Mouse (Mus musculus) cerebellum, adult 2 months (tissue): ENCODE measurements around the gene Ptgis. TPM values are rescaled to one million over a fixed set of nuclear protein-coding genes. Genes with fewer than 3 reads are reported as not detected.

ENCODE experiments used
- DNase-seq, 2 experiments: peaks; one replicate each; pipeline ENCODE4 v3.0.0; 2021
- H3K27ac ChIP-seq: fragments of 200-500 bp; 2 replicates; pipeline ENCODE4 v1.5.1; 2012; ENCODE audit warnings: low read length, control low read depth, inconsistent platforms; ENCODE audit not compliant: insufficient read depth
- H3K27me3 ChIP-seq: fragments of 200-500 bp; 2 replicates; pipeline ENCODE4 v1.6.1; 2012; ENCODE audit warnings: inconsistent platforms, mild to moderate bottlenecking, low read length, moderate library complexity; ENCODE audit not compliant: control insufficient read depth, insufficient read depth
- H3K4me1 ChIP-seq: fragments of 200-500 bp; 2 replicates; pipeline ENCODE4 v1.6.1; 2011; ENCODE audit warnings: low read length; ENCODE audit not compliant: control insufficient read depth, insufficient read depth
- H3K4me3 ChIP-seq: fragments of 200-500 bp; replicated peaks from 2 replicates; pipeline ENCODE3; 2011; ENCODE audit warnings: mild to moderate bottlenecking, low read depth, low read length, control low read depth; ENCODE audit not compliant: insufficient read depth
- CTCF ChIP-seq: fragments of 200-500 bp; IDR thresholded peaks from 2 replicates; pipeline ENCODE4 v1.5.1; 2011; ENCODE audit warnings: low read depth, mild to moderate bottlenecking, control low read depth, low read length, moderate library complexity, borderline replicate concordance; ENCODE audit not compliant: insufficient read depth
- POLR2A ChIP-seq: fragments of 200-500 bp; IDR thresholded peaks from 2 replicates; pipeline ENCODE4 v1.6.1; 2011; ENCODE audit warnings: low read length, control low read depth, borderline replicate concordance; ENCODE audit not compliant: insufficient read depth
- WGBS: fragments of 180-500 bp; shearing (Covaris S2); methylation state at CpG from one replicate; pipeline ENCODE4 v1.1.7; 2018; 5-methylcytosine and 5-hydroxymethylcytosine counted together
- polyA plus RNA-seq: library from polyadenylated mRNA; depleted of rRNA; stranded (reverse); fragments of >200 nt; gene quantifications from 2 replicates; pipeline ENCODE4 v1.2.3, GENCODE M21; 2012

Ptgis gene
- polyA plus RNA-seq, 1 experiment = 2.0 TPM

GRCm38 (mm10) chr2:167267531-167268410 lies 27.4 kb upstream of the Ptgis start:
- no peak overlapping the region for H3K4me3 ChIP-seq
- TF ChIP-seq CTCF (no peak), POLR2A (no peak)
- H3K27ac ChIP-seq = no peak overlapping the region
- 71% methylated on average over 14 of the region's 14 CpGs for WGBS
- DNase-seq = peak in 1 of 2 experiments; percentile 3
- no peaks in the 10 kb centered on the region for H3K27me3 ChIP-seq
- H3K4me1 ChIP-seq = no peaks in the 10 kb centered on the region

- no peak for DNase-seq
- 96% methylated on average over 10 of the region's 10 CpGs for WGBS
- H3K4me3 ChIP-seq = no peak overlapping the region
Measured at GRCm38 (mm10) chr2:167266231-167266630, 25.8 kb upstream of the Ptgis start.

GRCm38 (mm10) chr2:167265806-167266205 lies 25.4 kb upstream of the Ptgis start:
- no peak for TF ChIP-seq POLR2A
- no peak for TF ChIP-seq CTCF
- WGBS = 71% methylated on average over 5 of the region's 5 CpGs
- no peak overlapping the region for H3K27ac ChIP-seq
- H3K27me3 ChIP-seq = no peaks in the 10 kb centered on the region
- no peak overlapping the region for H3K4me3 ChIP-seq
- H3K4me1 ChIP-seq = no peaks in the 10 kb centered on the region
- no peak for DNase-seq

More at GRCm38 (mm10) chr2:167266231-167266630, 25.8 kb upstream of the Ptgis start:
- TF ChIP-seq POLR2A (no peak), CTCF (no peak)
- no peak overlapping the region for H3K27ac ChIP-seq
- H3K27me3 ChIP-seq = no peaks in the 10 kb centered on the region
- H3K4me1 ChIP-seq = no peaks in the 10 kb centered on the region

GRCm38 (mm10) chr2:167265021-167265420 lies 24.6 kb upstream of the Ptgis start:
- 95% methylated on average over 2 of the region's 2 CpGs for WGBS
- no peak for TF ChIP-seq POLR2A
- no peak for TF ChIP-seq CTCF
- Histone ChIP-seq H3K27ac (no peak overlapping the region), H3K27me3 (no peaks in the 10 kb centered on the region), H3K4me3 (no peak overlapping the region), H3K4me1 (no peaks in the 10 kb centered on the region)
- DNase-seq = no peak

- DNase-seq = no peak
- H3K4me3 ChIP-seq = no peak overlapping the region
- WGBS = 90% methylated on average over 11 of the region's 11 CpGs
- TF ChIP-seq POLR2A (no peak), CTCF (no peak)
- no peaks in the 10 kb centered on the region for H3K4me1 ChIP-seq
- no peaks in the 10 kb centered on the region for H3K27me3 ChIP-seq
- H3K27ac ChIP-seq = no peak overlapping the region
Measured at GRCm38 (mm10) chr2:167263931-167264330, 23.5 kb upstream of the Ptgis start.

- WGBS = 52% methylated on average over 8 of the region's 8 CpGs
- TF ChIP-seq POLR2A (no peak), CTCF (no peak)
- Histone ChIP-seq H3K4me3 (no peak overlapping the region), H3K27ac (no peak overlapping the region), H3K27me3 (no peaks in the 10 kb centered on the region), H3K4me1 (no peaks in the 10 kb centered on the region)
- DNase-seq = no peak
Measured at GRCm38 (mm10) chr2:167263040-167263810, 22.8 kb upstream of the Ptgis start.

GRCm38 (mm10) chr2:167262433-167262832 lies 22.0 kb upstream of the Ptgis start:
- H3K27me3 ChIP-seq = no peaks in the 10 kb centered on the region
- no peak for TF ChIP-seq POLR2A
- no peak for TF ChIP-seq CTCF

GRCm38 (mm10) chr2:167261106-167261505 lies 20.7 kb upstream of the Ptgis start:
- no peak for TF ChIP-seq CTCF
- TF ChIP-seq POLR2A = no peak
- no peaks in the 10 kb centered on the region for H3K4me1 ChIP-seq
- no peak overlapping the region for H3K27ac ChIP-seq
- no peaks in the 10 kb centered on the region for H3K27me3 ChIP-seq
- no peak for DNase-seq
- no peak overlapping the region for H3K4me3 ChIP-seq
- WGBS = 89% methylated on average over 4 of the region's 4 CpGs

More at GRCm38 (mm10) chr2:167262433-167262832, 22.0 kb upstream of the Ptgis start:
- Histone ChIP-seq H3K4me1 (no peaks in the 10 kb centered on the region), H3K27ac (no peak overlapping the region), H3K4me3 (no peak overlapping the region)
- DNase-seq = no peak
- 87% methylated on average over 10 of the region's 10 CpGs for WGBS
